Mouse (Mus musculus) neural tube, embryonic 12.5 days (tissue): ENCODE data around the gene Syvn1. TPM values are rescaled to one million over a fixed set of nuclear protein-coding genes. Genes with fewer than 3 reads are reported as not detected.

ENCODE experiments used
- ATAC-seq: fragments of 200-750 bp; cut with Nextera tagmentation; 2 replicates; pipeline ENCODE4 v1.8.0; 2017; ENCODE audit warnings: low read depth, mild to moderate bottlenecking, moderate TSS enrichment, moderate library complexity; ENCODE audit not compliant: low FRiP score
- H3K27ac ChIP-seq: fragments of 300-500 bp; sonication (generic); 2 replicates; pipeline ENCODE4 v1.5.1; 2016
- H3K27me3 ChIP-seq: fragments of 300-500 bp; sonication (generic); replicated peaks from 2 replicates; pipeline ENCODE4 v1.6.1; 2016; ENCODE audit warnings: mild to moderate bottlenecking
- H3K36me3 ChIP-seq: fragments of 300-500 bp; sonication (generic); 2 replicates; pipeline ENCODE4 v1.6.1; 2016; ENCODE audit warnings: mild to moderate bottlenecking
- H3K4me1 ChIP-seq: fragments of 300-500 bp; sonication (generic); 2 replicates; pipeline ENCODE4 v1.6.1; 2016
- H3K4me2 ChIP-seq: fragments of 300-500 bp; sonication (generic); replicated peaks from 2 replicates; pipeline ENCODE4 v1.6.1; 2016; ENCODE audit warnings: mild to moderate bottlenecking
- H3K4me3 ChIP-seq: fragments of 300-500 bp; sonication (generic); 2 replicates; pipeline ENCODE4 v1.5.1; 2016
- H3K9ac ChIP-seq: fragments of 300-500 bp; sonication (generic); 2 replicates; pipeline ENCODE4 v1.6.1; 2016; ENCODE audit warnings: mild to moderate bottlenecking
- H3K9me3 ChIP-seq: fragments of 300-500 bp; sonication (generic); 2 replicates; pipeline ENCODE4 v1.6.1; 2016; ENCODE audit warnings: mild to moderate bottlenecking
- WGBS: fragments of 180-500 bp; shearing (Covaris S2); methylation state at CpG from one replicate; pipeline ENCODE4 v1.1.7; 2016; 5-methylcytosine and 5-hydroxymethylcytosine counted together
- polyA plus RNA-seq: library from polyadenylated mRNA; unstranded; fragments of >200 nt; fragmentation: Nextera tagmentation; extraction: Ambion mirVana; gene quantifications from 2 replicates; pipeline ENCODE4 v1.2.1, GENCODE M21; 2016

Gene Syvn1
- polyA plus RNA-seq, 1 experiment from 2014 or later, result 35.2 TPM

DNA sequence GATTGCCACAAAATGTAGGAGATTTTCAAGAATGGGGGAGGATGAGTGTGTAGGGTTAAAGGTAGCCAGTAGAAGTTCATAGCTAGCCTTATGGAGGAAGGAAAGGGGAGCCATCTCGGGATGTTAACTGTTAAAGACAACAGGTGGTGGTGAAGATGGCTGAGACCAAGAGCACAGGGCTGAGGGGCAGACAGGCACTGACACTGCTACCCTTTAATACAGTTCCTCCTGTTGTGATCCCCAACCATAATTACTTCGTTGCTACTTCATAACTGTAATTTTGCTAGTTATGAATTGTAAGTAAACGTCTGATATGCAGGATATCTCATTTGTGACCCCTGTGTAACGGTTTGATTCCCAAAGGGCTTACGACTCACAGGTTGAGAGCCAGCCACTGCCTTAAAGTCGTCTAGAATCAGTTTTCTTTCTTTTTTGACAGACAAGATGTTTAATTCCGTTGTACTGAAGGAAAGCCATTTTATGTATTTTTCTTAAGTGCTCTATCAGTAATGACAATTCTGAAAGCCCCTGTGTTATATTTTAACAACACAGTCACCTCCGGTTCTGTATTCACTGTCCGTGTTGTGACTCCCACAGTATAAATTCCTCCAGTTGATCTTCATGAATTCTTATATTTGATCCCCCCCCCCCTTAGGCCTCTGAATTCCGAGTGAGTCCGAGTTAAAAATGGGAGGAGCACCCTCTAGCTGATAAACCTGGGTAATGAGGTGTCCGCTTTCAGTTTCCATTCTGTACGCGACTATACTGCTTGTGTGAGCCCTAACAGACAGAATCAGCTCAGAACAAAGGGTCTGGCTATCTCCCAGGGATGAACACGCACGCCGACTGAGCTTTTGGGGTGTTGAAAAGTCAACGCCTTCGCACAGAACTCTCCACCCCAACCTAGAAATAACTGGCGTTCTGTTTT, 746 bp upstream of the Syvn1 start:
- ATAC-seq, result peak; percentile 41
- Histone ChIP-seq H3K4me3 (peak overlapping the region; percentile 90), H3K36me3 (peaks cover 26% of the 10 kb centered on the region), H3K9ac (peak overlapping the region; percentile 67), H3K4me1 (peaks cover 22% of the 10 kb centered on the region), H3K4me2 (peak overlapping the region; percentile 99), H3K9me3 (no peaks in the 10 kb centered on the region), H3K27me3 (no peaks in the 10 kb centered on the region), H3K27ac (peak overlapping the region; percentile 98)
- 23% methylated on average over 20 of the region's 20 CpGs for WGBS

DNA sequence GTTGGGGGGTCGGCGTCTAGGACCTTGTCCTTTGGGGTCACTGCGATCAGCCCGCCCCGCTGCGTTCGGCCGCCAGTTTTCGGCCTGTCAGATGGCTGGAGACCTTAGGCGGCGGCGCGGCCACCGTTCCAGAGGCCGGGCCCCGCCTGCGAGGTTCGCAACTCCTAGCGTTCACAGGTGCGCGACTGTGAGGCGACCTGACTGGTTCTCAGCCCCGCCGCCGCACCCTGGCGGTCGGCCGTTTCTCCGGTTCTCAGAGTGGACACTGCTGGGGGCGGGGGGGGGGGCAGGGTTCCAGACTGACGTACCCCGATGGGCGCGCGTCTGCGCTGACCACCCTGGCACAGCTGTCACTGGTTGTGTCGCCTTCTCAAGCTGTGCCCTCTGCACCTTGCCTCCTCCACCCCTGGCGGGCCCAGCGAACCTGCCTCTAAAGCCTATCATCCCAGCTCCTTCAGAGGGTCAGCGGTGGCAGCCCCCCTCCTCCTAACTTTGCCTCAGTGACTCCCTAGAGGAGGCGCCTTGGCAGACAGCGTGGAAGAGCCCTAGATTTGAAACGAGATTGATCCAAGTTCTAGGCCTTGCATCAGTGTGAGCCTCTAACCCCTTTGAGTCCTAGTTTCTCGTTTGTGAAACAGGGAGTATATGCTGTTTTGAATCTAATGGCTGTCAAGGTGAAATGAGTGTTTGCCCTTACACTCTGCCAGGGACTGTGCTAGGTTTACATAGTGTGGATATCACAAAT, 950 bp downstream of the Syvn1 start:
- ATAC-seq, result peak; percentile 3
- no peaks in the 10 kb centered on the region for H3K9me3 ChIP-seq
- WGBS, result 2% methylated on average over 44 of the region's 44 CpGs
- H3K9ac ChIP-seq, result peak overlapping the region; percentile 88
- H3K36me3 ChIP-seq, result peaks cover 43% of the 10 kb centered on the region
- H3K4me2 ChIP-seq, result peak overlapping the region; percentile 99
- H3K4me3 ChIP-seq, result peak overlapping the region; percentile 90
- H3K27ac ChIP-seq, result peak overlapping the region; percentile 98
- no peaks in the 10 kb centered on the region for H3K27me3 ChIP-seq
- H3K4me1 ChIP-seq, result peaks cover 22% of the 10 kb centered on the region

DNA sequence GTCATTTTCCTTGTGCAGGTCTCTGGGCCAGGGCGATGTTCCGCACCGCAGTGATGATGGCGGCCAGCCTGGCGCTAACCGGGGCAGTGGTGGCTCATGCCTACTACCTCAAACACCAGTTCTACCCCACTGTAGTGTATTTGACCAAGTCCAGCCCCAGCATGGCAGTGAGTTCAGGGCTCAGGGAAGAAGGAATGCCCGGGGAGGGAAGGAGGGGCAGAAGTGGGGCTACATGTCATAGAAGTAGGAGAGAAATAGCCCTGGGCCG, 1.5 kb downstream of the Syvn1 start:
- peak overlapping the region; percentile 99 for H3K4me2 ChIP-seq
- no peak overlapping the region for H3K27ac ChIP-seq
- no peak for ATAC-seq
- H3K27me3 ChIP-seq, result no peaks in the 10 kb centered on the region
- peaks cover 22% of the 10 kb centered on the region for H3K4me1 ChIP-seq
- H3K36me3 ChIP-seq, result peaks cover 48% of the 10 kb centered on the region
- peak overlapping the region; percentile 90 for H3K4me3 ChIP-seq
- peak overlapping the region; percentile 88 for H3K9ac ChIP-seq
- H3K9me3 ChIP-seq, result no peaks in the 10 kb centered on the region
- WGBS, result 91% methylated on average over 8 of the region's 8 CpGs

DNA sequence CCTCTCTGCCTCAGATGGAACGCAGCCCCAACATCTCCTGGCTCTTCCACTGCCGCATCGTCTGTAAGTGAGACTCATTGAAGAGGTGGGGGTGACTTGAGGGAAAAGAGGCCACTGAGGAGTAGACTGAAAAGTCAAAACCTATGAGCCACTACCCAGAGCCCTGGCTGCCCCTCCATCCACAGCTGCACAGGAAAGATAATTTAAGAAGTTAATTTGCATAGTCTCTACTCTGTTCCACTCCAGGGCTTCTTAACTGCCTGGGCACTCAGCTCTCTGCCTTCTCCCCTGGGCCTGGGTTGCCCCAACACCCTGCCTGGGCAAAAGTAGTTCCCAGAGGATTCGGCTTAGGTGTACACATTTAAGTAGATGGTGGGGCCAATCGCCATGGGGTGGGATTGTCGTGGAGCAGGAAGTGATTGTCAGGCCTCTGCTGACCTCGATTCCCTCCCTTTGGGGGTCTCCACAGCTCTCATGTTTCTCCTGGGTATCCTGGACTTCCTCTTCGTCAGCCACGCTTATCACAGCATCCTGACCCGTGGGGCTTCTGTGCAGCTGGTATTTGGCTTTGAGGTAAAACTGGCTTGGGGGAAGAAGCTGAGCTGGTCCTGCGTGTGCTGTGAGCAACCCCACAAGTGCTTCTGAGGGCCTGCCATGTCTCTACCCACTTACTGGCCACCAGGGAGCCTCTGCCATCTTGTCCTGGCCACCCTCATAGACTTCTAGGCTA, 2.5 kb downstream of the Syvn1 start:
- Histone ChIP-seq H3K27me3 (no peaks in the 10 kb centered on the region), H3K4me1 (peaks cover 22% of the 10 kb centered on the region), H3K27ac (no peak overlapping the region), H3K4me3 (no peak overlapping the region), H3K36me3 (peaks cover 58% of the 10 kb centered on the region), H3K9ac (no peak overlapping the region), H3K4me2 (0 out of 2 replicates have a peak overlapping the region, but pooled peaks have one; percentile 99), H3K9me3 (no peaks in the 10 kb centered on the region)
- 92% methylated on average over 11 of the region's 11 CpGs for WGBS
- no peak for ATAC-seq

DNA sequence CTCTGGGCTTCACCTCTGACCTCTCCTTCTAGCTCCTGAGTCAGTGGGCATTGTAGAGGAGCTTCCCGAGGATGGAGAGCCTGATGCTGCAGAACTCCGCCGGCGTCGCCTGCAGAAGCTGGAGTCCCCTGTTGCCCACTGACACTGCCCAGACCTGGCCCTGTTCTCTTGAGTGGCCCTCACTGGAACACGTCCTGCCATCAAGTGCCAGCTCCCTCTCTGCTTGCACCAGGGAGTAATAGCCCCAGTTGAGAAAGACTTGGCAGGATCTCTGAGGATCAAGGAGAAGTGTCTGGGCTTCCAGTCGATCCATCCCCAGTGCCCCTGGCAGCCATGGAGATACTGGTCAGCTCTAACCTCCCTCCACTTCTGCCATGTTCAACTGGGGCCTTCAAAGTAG, 6.1 kb downstream of the Syvn1 start:
- ATAC-seq, result no peak
- H3K27ac ChIP-seq, result no peak overlapping the region

DNA sequence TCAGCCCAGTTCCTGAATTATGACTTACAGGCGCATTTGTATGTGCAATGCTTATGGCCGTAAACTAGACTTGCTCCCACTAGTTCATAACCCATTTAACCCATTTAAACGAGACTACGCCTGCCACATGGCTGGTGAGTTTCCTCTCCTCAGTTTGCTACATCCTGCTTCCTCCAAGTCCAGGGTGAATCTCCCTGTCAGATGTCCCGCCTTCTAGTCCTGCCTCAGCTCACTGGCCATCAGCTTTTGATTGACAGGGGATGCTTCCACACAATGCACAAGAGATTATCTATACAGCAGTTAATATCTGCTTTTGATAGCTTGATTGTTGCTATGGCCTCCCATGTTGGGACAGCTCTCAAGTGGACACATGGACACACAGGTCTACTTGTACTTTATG, 7.9 kb downstream of the Syvn1 start:
- peaks cover 19% of the 10 kb centered on the region for H3K4me1 ChIP-seq
- no peaks in the 10 kb centered on the region for H3K27me3 ChIP-seq
- peaks cover 71% of the 10 kb centered on the region for H3K36me3 ChIP-seq
- H3K9me3 ChIP-seq, result no peaks in the 10 kb centered on the region
- no peak overlapping the region for H3K9ac ChIP-seq
- ATAC-seq, result no peak
- no peak overlapping the region for H3K27ac ChIP-seq
- 87% methylated on average over 5 of the region's 5 CpGs for WGBS
- no peak overlapping the region for H3K4me2 ChIP-seq
- H3K4me3 ChIP-seq, result no peak overlapping the region

More for the DNA sequence above, 6.1 kb downstream of the Syvn1 start:
- H3K4me2 ChIP-seq, result no peak overlapping the region
- H3K4me1 ChIP-seq, result peaks cover 24% of the 10 kb centered on the region
- peaks cover 77% of the 10 kb centered on the region for H3K36me3 ChIP-seq
- WGBS, result 85% methylated on average over 7 of the region's 7 CpGs
- no peaks in the 10 kb centered on the region for H3K9me3 ChIP-seq
- H3K9ac ChIP-seq, result no peak overlapping the region
- H3K4me3 ChIP-seq, result no peak overlapping the region
- H3K27me3 ChIP-seq, result no peaks in the 10 kb centered on the region

DNA sequence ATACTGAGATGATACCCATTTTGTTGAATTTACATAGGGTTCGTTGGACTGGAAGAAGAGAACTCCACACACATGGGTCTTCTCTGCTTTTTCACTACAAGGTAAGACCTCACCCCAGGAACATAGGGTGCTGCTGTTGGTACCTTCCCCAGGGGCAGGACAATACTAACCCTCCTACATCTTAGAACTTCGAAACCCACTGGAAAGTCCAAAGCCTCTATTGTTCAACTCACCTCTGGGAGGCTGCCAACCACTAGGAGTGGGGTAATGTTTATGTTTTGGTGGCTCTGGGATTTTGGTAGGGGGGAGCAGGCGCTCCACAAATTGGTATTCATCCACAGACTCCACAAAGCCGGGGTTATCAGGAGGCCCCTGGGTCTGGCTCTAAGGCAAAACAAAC, 10.3 kb downstream of the Syvn1 start:
- peaks cover 53% of the 10 kb centered on the region for H3K36me3 ChIP-seq
- 68% methylated on average over 4 of the region's 4 CpGs for WGBS

DNA sequence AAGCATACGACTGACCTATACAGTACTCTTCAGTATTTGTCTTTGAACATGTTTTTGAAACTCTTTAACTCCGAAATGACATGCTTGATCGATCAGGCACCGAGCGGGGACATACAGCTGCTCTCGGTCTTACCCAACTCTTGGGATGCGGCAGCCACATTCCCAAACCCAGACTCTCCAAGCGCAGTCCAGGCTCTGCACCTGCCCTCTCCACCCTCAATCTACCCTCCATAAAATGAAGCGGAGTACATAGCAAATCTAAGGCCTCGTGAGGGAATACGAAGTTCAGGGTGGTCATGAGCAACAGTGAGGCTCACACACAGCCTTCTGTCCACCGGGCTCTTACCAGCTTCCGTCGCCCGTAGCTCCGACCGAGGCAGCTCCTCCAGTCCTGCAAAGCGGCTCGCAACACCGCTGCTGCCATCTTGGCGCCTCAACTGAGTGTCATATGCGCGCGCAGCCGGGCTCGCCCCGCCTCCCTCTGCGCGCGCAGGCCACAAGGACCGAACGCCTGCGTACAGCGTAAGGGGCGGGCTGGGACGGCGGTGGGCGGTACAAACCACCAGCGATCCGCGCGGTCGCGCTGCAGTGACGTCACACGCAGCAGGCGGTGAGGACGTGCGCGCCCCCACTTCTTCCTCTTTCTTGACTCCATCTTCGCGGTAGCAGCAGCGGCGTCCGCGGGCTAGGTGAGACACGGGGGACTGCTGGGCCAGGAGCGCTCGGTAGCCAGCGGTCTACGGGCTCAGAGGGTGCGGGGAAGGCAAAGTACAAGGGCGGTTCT, 11.1 kb downstream of the Syvn1 start, which contains the start of the genes Mrpl49 and Fau:
Gene Mrpl49, minus strand, starts transcription at position 473 of the 784 bp plus-strand sequence.
Gene Fau, plus strand, starts transcription at position 532 of the 784 bp plus-strand sequence.
- peak; percentile 80 for ATAC-seq
- peaks cover 33% of the 10 kb centered on the region for H3K4me1 ChIP-seq
- H3K36me3 ChIP-seq, result peaks cover 44% of the 10 kb centered on the region
- under 1% methylated on average over 63 of the region's 63 CpGs for WGBS
- peak within 1 kb of the TSS; percentile 83 for H3K9ac ChIP-seq
- peak within 1 kb of the TSS; percentile 85 for H3K4me3 ChIP-seq
- peak within 1 kb of the TSS; percentile 84 for H3K4me2 ChIP-seq
- H3K27me3 ChIP-seq, result no peaks in the 10 kb centered on the region
- no peaks in the 10 kb centered on the region for H3K9me3 ChIP-seq
- H3K27ac ChIP-seq, result peak within 1 kb of the TSS; percentile 42; the same call in 1 of the 2 replicates

More for the DNA sequence above, 10.3 kb downstream of the Syvn1 start:
- H3K4me1 ChIP-seq, result peaks cover 25% of the 10 kb centered on the region
- H3K27ac ChIP-seq, result no peak overlapping the region
- peak overlapping the region; percentile 85 for H3K4me3 ChIP-seq
- H3K4me2 ChIP-seq, result peak overlapping the region; percentile 84
- H3K9me3 ChIP-seq, result no peaks in the 10 kb centered on the region
- no peaks in the 10 kb centered on the region for H3K27me3 ChIP-seq
- peak overlapping the region; percentile 83 for H3K9ac ChIP-seq
- no peak for ATAC-seq

DNA sequence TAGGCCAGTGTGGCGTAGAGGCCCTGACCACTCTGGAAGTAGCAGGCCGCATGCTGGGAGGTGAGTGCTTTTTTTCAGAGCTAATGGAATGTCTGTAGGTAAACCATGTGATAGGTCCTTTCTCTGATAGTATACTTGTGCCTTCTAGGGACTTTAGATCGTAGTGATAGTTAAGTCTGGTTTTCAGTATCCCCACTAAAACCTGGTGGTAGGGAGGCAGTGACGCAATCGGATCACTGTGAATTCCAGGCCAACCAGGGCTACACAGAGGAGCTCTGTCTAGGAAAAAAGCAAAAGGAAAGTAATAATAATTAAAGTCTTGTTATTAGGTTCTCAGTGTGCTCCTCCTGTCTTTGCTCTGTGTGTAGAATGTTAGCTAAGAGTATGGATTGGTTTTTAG, 12.1 kb downstream of the Syvn1 start:
- H3K9ac ChIP-seq, result peak overlapping the region; percentile 83
- ATAC-seq, result no peak
- peaks cover 34% of the 10 kb centered on the region for H3K36me3 ChIP-seq
- H3K27ac ChIP-seq, result no peak overlapping the region
- H3K4me1 ChIP-seq, result peaks cover 43% of the 10 kb centered on the region
- H3K4me3 ChIP-seq, result peak overlapping the region; percentile 85
- H3K9me3 ChIP-seq, result no peaks in the 10 kb centered on the region
- peak overlapping the region; percentile 84 for H3K4me2 ChIP-seq
- no peaks in the 10 kb centered on the region for H3K27me3 ChIP-seq
- WGBS, result 34% methylated on average over 5 of the region's 5 CpGs

DNA sequence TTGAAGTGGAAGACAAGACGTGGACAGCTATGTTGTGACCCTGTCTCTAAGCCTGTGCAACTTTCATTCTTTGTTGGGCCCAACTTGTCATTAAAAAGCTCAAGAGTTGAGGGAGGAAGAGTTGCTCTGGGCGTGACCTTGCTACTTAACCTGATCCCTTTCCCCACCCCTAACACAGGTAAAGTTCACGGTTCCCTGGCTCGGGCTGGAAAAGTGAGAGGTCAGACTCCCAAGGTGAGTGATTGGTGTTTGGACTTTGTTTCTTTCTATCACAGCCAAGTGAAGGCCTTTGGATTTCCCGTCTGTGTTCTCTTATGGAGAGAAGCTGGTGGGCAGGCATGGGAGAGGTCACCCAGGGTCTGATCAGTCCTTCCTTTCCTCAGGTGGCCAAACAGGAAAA, 12.6 kb downstream of the Syvn1 start:
- WGBS, result 89% methylated on average over 5 of the region's 5 CpGs

DNA sequence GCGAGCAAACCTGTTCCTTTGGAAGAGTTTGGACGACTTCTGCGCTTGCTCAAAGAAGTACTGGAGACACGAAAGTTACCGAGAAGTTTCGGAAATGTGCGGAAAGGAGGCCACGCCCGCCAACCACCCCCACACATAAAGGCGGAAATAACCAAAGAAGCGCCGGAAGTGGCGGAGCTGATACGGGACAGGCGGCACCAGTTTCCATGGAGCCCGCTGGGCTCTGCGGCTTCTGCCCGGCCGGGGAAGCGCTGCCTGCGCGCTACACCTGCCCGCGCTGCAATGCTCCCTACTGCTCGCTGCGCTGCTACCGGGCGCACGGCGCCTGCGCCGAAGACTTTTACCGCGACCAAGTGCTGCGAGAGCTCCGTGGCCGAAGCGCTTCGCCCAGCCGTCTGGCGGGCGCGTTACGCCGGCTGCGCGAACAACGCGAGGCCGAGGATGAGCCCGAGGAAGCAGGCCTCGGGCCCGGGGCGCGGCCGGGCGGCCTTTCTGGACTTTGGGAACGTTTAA, 14.7 kb downstream of the Syvn1 start, which contains the start of gene Znhit2:
Gene Znhit2, plus strand, starts transcription at position 172 of the 513 bp plus-strand sequence.
- peak within 1 kb of the TSS; percentile 94 for H3K9ac ChIP-seq
- H3K4me3 ChIP-seq, result peak within 1 kb of the TSS; percentile 72
- WGBS, result under 1% methylated on average over 58 of the region's 58 CpGs
- peaks cover 49% of the 10 kb centered on the region for H3K4me1 ChIP-seq
- ATAC-seq, result peak; percentile 63; the same call in 1 of the 2 replicates
- H3K4me2 ChIP-seq, result peak within 1 kb of the TSS; percentile 100
- peaks cover 12% of the 10 kb centered on the region; the same call in 1 of the 2 replicates for H3K36me3 ChIP-seq
- no peaks in the 10 kb centered on the region for H3K9me3 ChIP-seq
- H3K27ac ChIP-seq, result peak within 1 kb of the TSS; percentile 80
- no peaks in the 10 kb centered on the region for H3K27me3 ChIP-seq

More for the DNA sequence above, 12.6 kb downstream of the Syvn1 start:
- Histone ChIP-seq H3K27ac (no peak overlapping the region), H3K4me1 (peaks cover 44% of the 10 kb centered on the region), H3K27me3 (no peaks in the 10 kb centered on the region), H3K9ac (peak overlapping the region; percentile 83; the same call in 1 of the 2 replicates), H3K4me2 (peak overlapping the region; percentile 84), H3K9me3 (no peaks in the 10 kb centered on the region), H3K4me3 (peak overlapping the region; percentile 85), H3K36me3 (peaks cover 30% of the 10 kb centered on the region)
- ATAC-seq, result no peak
